Mouse (Mus musculus) c-Kit-negative CD71-positive TER-119-positive erythroid progenitor cells, embryonic 14.5 days (primary cell): ENCODE results near the gene Catip.

Source experiments
- DNase-seq: peaks from one replicate; pipeline ENCODE4 v3.0.0-alpha.2; 2013; ENCODE audit warnings: low read depth, low spot score

The Catip gene

GRCm38 (mm10) chr1:74343161-74343560, 18.7 kb upstream of the Catip start:
- DNase-seq, result no peak

GRCm38 (mm10) chr1:74344163-74344916, 17.6 kb upstream of the Catip start:
- DNase-seq, result no peak

DNA sequence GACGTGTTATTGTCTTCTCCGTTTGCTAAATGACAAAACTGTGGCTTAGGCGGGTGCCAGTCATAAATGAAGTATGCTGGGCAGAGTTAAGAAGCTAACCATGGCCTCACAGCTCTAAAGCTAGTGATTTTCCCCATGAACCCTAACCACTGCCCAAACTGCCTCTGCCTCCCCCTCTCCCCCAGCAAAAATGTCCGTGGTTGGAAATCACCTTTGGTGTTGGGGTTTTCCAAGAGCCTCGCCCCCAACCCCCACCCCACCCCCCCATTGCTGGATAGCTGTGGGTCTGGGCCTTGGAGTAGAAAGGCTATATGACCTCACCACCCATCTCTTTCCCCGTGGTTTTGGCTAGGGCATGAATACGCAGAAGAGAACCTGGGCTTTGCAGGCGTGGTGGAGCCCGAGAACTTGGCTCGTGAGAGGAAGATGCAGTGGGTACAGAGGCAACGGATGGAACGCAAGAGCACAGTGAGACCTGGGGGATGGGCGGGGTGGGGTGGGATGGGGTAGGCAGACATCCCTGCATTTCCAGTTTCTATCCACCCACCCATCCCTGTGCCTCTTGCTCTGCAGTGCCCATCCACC, 10.6 kb upstream of the Catip start:
- DNase-seq, result no peak

- no peak for DNase-seq
These were observed 9.3 kb upstream of the Catip start for GRCm38 (mm10) chr1:74352532-74353096.

- DNase-seq, result no peak
These were observed 8.3 kb upstream of the Catip start for GRCm38 (mm10) chr1:74353453-74354229.

GRCm38 (mm10) chr1:74357531-74357930, 4.4 kb upstream of the Catip start:
- no peak for DNase-seq

- DNase-seq, result no peak
These were observed 1.9 kb upstream of the Catip start for GRCm38 (mm10) chr1:74359952-74360517.

DNA sequence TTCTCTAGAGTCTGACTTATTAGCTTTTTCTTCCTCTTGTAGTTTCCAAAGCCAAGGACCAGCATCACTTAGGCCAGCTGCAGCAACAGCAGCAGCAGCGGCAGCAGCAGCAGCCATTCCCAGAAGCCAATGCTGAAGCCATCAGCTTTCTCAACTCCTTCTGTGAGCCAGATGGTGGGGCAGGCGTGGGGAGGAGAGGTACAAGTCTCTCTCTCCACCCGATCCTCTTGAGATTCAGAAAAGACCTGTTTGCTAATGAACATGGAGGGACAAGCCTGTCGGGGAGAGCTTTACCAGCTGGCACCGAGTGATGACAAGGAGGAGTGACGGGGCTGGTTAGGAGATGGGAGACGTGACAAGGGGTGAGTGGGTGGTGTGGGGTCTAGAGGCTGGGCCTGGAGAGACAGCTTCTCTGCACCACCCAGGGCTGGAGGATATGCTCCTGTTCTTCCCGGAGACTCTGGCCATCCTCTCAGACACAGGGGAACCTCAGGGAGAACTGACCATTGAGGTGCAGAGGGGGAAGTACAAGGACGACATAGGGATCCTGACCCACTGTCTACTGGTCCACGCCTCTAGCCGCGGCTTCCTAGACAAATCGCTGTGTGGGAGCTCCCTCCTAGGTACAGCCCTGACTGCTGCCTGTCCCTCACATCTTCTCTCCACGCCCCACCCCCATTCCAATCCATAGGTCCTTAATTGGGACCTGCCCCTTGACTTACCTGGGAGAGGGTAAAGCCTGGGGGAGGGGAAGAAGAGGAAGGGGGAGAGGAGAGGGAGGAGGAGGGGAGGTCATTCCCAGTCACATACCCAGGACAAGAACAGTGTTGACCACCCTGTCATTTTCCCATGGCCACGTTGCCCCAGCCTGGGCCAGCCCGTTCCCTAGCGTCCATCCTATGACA, 669 bp downstream of the Catip start:
- DNase-seq, result no peak

DNA sequence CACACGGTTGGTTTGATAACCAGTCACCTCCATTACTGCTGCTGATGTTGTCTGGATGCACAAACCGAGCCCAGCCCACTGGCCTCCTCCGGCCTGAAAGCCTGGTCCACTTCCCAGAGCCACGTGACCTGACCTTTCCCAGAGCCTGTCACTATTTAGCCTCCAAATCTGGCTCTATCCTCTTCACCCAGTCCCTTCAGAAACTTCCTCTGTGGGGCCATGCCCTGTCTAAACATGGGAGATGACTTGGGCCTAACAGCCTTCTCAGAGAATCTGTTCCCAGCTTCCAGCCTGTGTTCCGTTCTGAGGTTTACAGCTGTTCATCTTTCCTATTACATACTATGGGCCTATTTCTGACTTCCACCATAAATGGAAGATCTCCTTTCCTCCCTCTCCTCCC, 1.5 kb downstream of the Catip start:
- no peak for DNase-seq

DNA sequence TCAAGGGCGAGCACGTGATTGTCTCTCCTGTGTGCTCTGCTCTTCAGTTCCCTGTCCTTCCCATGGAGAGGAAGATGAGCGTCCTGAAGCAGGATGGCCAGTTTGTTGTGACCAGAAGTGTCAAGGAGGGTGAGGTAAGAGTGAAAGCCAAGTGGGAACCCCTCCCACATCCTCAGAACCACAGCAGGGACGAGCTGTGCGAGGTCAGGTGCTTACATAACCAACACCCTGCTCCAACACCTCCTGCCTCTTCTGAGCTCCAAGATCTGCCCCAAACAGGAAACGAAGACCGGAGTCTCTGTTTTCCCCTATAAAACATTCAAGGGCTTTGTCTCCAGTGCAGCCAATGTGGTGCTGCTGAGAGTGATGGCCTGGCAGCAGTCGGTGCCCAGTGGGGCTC, 2.4 kb downstream of the Catip start:
- DNase-seq, result no peak

DNA sequence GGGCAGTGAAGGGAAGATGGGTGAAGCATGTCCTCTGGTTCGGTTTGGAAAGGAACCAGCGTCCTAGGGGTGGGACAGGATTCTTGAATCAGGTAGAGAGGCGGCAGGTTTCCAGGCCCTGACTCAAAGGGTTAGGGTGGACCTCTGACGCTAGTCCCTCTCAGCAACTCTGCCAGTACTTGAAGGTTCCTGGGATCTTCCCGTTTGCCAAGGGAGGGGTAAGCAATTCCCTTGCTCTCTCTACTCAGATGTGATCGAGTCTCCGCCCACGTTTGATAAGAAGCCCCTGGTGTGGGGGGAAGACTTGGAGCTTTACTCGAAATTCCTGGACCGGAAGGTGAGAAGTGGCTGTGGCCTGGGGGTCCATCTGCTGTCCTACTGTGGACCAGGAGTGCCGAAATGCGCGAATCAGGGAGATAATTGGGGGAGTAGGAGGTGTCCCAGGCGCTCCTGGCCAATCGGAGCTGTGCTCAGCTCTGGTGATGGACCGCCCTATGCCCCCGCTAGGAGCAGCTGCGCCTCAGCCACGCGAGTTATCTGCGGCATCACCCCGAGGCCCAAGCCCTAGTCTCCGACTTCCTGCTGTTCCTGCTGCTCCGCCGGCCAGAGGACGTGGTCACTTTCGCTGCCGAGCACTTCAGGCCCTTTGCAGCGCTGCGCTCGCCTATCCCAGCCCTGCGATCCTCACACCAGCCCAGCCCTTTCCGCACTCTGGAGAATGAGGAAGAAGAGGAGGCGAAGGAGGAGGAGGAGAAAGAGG, 6.2 kb downstream of the Catip start:
- DNase-seq, result no peak

GRCm38 (mm10) chr1:74370040-74370439, 8.1 kb downstream of the Catip start:
- DNase-seq, result no peak

GRCm38 (mm10) chr1:74373372-74373771, 11.5 kb downstream of the Catip start:
- DNase-seq, result no peak

GRCm38 (mm10) chr1:74374980-74375379, 13.1 kb downstream of the Catip start, which contains the start of gene Slc11a1:
Gene Slc11a1, plus strand, starts transcription at chr1:74375195.
- no peak for DNase-seq

DNA sequence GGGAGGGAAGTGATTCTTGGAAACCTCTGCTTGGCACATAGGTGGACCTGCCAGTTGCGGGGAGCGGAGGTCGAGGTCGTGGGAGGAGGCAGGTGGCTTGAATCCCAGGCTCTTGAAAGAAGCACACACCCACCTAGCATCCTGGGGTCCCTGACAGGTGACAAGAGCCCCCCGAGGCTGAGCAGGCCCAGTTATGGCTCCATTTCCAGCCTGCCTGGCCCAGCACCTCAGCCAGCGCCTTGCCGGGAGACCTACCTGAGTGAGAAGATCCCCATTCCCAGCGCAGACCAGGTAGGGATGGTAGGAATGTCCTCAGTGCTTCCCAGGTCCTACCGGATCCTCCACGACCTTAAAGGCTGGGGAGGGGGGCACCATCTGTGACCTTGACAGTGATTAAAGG, 13.7 kb downstream of the Catip start:
- no peak for DNase-seq

DNA sequence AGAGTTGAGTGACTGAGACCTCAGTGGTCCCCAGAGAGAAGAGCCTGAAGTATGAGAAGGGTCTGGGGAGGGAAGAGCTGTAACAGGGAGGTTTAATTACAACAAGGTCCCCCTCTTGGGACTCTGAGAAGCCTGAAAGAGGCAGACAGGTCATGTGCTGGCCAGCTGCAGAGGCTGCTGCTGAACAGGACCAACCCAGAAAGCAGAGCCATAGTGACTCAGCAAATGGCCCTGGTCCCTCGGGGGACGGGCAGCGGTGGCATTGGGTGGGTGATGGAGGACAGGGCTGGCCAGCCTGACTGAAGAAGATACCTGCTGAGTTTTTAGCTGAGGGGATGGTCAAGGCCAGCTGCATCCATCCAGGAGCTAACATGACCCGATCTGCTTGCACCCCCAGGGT, 14.5 kb downstream of the Catip start:
- DNase-seq, result no peak

DNA sequence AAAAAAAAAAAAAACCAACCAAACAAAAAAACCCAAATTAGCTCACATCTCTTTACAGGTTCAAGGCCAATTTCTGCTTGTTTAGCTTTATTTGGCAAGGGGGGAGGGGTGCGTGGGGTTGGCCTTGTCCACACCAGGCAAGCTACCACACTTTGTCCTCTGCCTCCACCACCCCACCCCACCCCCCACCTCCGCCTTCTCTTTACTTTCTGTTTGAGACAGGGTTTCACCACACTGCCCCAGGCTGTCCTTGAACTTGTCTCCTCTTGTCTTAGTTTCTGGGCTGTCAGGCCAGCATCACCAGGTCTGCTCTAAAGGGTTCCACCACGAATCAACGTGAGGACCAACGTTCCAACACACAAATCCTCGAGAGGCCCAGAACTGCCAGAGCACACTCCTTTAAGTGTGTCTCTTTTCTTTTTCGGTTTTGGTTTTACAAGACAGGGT, 17.2 kb downstream of the Catip start:
- DNase-seq, result no peak

DNA sequence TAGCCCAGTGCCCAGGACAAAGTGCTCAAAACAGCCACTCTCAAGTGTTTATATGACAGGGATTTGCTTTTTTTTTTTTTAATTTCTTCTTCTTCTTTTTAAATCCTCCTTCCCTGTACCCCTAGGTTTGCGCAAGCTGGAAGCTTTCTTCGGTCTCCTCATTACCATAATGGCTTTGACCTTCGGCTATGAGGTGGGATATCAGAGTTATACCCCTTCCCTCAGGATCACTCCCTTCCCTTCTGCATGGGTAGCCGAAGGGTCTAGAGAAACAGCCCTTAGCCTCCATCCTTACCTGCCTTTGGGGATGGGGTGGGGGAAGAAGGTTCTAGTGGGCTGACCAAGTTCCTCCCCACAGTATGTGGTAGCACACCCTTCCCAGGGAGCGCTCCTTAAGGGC, 18.6 kb downstream of the Catip start:
- DNase-seq, result no peak

- DNase-seq, result no peak
These were observed 19.7 kb downstream of the Catip start for GRCm38 (mm10) chr1:74381588-74382021.

DNA sequence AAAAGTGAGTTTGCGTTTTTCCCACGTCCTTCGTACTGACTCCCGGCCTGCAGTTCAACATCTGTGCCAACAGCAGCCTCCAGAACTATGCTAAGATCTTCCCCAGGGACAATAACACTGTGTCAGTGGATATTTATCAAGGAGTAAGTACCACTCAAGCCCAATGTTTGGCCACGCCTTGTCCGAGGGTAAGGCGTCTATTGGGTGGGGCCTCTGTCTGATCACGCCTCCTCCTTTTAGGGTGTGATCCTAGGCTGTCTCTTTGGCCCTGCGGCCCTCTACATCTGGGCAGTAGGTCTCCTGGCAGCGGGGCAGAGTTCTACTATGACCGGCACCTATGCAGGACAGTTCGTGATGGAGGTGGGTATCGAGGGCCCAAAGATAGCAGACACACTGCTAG, 21.5 kb downstream of the Catip start:
- DNase-seq, result no peak
